Mouse (Mus musculus) T-helper 17 cell (primary cell): ENCODE data around the gene Apba3.

Experiments used
- in situ Hi-C, 2 experiments: fragments of 300-600 bp; cut with MboI, MseI; formaldehyde crosslinking; loops; 1 replicate in 1 of 2; 2 replicates in 1 of 2; pipeline ENCODE4 v1.15.1; 2025; ENCODE audit warnings: high pct_unique_total_duplicates in 2 of 2

Apba3 gene

DNA sequence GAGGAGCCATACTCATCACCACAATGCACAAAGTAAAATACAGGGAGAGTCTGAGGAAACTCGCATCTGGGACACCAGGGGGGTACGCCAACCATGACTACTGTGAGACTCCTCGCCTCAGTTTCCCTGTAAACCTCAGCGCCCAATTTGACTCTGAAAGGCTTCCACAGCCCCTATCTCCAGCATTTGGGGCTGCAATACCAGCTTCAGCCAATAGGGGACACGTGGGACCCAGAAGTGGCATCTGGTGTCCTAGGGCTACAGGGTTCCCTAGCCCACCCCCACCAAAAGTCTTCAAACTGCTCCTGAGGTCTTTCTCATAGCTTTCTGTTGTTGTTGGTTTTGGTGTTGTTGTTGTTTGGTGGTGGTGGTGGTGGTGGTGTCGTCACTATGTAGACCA is 21.8 kb downstream of the Apba3 start:
- in situ Hi-C loops: loop anchor here (5.0 to 10.0 kb wide), 2 partner anchors 34 to 56 kb away; partner anchors contain the start of genes Gipc3 (in 2 of the 2) and Cactin (in 1 of the 2)

DNA sequence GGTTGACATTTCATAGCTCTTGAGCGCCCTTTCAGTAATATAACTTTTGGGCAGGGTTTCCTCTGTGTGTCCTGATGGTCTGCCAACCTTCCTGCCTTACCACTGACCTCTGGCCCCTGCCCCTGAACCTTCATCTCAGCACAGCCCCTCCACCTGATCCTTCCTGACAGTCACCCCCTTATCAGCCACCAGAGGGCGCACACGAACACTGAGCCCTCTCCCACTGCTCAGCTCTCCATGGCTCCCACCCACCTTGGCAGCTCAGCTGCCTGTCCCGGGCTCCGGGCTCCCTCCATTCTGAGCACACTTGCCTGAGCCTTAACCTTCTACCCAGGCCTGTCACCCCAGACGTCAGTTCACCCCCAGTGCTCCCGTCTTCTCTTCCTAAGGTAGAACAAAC is 22.5 kb downstream of the Apba3 start:
- in situ Hi-C loops: loop anchor here (5.0 to 10.0 kb wide), 2 partner anchors 33 to 56 kb away; partner anchors contain the start of genes Gipc3 (in 2 of the 2) and Cactin (in 1 of the 2)

- in situ Hi-C loops: loop anchor here (5.0 to 10.0 kb wide), 3 partner anchors 32 to 257 kb away; partner anchors contain the start of genes Gipc3 (in 2 of the 2), Cactin (in 1 of the 2) and Gna11 (in 1 of the 2)
Observed at GRCm38 (mm10) chr10:81289811-81290210, 23.1 kb downstream of the Apba3 start.

GRCm38 (mm10) chr10:81290698-81291460 is 24.1 kb downstream of the Apba3 start:
- in situ Hi-C loops: loop anchor here in 1 of 2 experiments (5.0 kb wide), 1 partner anchor 256 kb away; the partner anchor contains the start of gene Gna11

GRCm38 (mm10) chr10:81291511-81292104 is 24.8 kb downstream of the Apba3 start, which contains the start of gene Tjp3:
Tjp3 (minus strand) TSS chr10:81291581.
- in situ Hi-C loops: loop anchor here in 1 of 2 experiments (5.0 kb wide), 1 partner anchor 256 kb away; the partner anchor contains the start of gene Gna11

GRCm38 (mm10) chr10:81292554-81293333 is 26.0 kb downstream of the Apba3 start, which contains the start of gene Pip5k1c:
Pip5k1c (plus strand) TSS chr10:81292963.
- in situ Hi-C loops: loop anchor here in 1 of 2 experiments (5.0 kb wide), 1 partner anchor 255 kb away; the partner anchor contains the start of gene Gna11

DNA sequence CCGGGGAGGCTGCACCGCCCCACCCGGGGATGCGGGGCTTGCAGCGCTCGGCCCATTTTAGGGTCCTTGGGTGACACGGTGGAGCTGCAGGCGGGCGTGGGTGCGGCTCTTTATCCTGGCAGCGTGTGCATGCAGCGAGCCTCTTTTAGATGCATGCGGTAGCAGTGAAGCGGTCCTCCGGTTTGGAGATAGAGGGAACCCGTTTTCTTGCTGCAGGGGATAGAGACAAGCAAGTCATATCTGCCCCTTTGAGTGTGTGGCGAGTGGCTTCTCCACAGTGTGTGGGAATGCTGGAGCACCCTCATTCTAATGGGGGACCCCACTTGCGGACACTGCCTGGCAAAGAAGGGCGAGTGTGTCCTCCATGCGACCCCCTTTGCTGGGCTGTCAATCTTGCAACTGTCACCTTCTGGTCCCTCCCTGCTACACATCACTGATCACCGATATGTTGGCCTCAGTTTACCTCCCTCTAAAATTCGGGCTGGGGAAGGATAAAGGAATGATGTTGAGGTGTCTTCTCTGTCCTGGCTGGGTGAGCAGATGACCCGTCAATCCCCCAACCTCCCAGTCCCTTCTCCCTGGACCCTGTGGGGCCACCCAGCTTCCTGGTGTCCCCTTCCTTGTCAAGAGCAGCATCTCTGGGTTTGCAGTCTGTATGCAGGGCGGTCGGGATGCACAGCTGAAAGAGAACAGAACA is 26.7 kb downstream of the Apba3 start:
- in situ Hi-C loops: loop anchor here in 1 of 2 experiments (5.0 kb wide), 1 partner anchor 254 kb away; the partner anchor contains the start of gene Gna11

- in situ Hi-C loops: loop anchor here in 1 of 2 experiments (5.0 kb wide), 1 partner anchor 253 kb away; the partner anchor contains the start of gene Gna11
Observed at GRCm38 (mm10) chr10:81294442-81294841, 27.7 kb downstream of the Apba3 start.

DNA sequence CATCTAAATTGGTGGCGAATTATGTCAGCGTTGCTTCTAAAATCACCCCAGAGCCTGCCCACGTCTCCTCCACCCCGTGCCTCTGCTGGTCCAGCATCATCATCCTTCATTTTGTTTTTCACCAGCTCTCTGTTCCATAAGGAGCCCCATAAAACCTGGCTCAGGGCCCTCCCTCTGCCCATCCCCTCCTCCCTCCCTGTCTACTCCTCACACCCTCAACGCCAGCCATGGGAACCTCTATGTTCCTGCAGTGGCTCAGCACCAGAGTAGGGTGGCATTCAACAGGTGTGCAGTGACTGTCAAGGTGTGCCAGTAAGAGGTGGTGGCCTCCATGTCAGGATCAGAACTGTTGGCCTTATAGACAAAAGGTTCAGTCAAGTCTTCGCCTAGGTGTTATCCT is 28.4 kb downstream of the Apba3 start:
- in situ Hi-C loops: no loop called here

GRCm38 (mm10) chr10:81297246-81297645 is 30.5 kb downstream of the Apba3 start:
- in situ Hi-C loops: no loop called here

DNA sequence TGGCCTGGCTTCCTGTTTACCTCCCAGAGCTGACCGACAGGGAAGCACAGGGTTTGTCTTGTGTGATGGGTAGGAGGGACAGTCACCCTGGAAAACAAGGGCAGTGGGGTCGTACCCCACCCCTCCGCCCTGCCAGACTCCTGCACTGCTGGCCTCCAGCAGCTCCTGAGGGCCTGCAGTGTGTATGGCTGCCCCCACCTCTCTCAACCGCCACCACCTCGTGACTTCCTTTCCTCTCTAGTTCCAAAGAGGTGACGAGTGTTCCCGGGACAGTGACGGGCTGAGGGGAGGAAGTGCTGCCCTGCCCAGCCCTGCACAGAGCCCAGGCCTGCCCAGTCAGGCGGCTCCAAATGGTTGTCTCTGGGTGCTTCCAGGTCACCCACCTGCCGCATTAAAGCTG is 31.1 kb downstream of the Apba3 start:
- in situ Hi-C loops: no loop called here

- in situ Hi-C loops: no loop called here
Observed at GRCm38 (mm10) chr10:81298369-81299100, 31.8 kb downstream of the Apba3 start.

DNA sequence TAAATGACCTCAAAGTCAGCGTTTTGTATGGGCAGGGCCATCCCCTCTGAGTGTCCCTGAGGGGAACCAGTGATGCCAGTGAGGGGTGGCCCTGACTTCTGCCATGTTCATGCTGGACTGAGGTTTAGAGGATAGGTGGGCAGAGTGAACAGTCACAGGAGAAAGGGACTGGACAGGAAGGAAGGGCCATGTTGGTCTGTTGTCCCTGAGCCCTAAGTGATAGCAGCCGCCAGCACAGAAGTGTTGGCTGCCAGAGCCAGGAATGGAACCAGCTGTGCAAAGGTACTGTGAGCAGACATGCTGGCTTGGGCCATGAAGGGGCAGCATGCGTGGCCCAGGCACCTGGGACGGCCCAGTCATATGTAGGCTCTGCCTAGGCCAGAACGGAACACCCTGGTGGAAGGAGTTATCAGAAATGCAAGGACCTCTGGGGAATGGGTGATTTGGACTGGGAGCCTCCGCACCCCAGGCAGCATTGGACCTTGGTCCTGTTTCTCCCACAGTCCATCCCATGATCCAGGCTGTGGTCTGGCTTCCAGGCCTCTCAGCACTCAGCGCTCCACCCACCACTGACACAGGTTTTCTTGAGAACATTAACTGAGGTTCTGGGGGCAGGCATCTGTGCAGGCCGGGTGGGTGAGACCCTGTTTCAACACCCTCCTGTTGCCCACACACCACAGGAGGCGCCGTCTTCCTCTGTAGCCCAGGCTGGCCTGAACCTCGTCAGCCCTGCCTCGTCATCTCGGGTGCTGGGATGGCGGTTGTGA is 33.0 kb downstream of the Apba3 start:
- in situ Hi-C loops: loop anchor here in 1 of 2 experiments (5.0 kb wide), 1 partner anchor 48 kb away; no protein-coding TSS in a partner anchor

GRCm38 (mm10) chr10:81300352-81300907 is 33.7 kb downstream of the Apba3 start:
- in situ Hi-C loops: loop anchor here in 1 of 2 experiments (5.0 kb wide), 1 partner anchor 47 kb away; no protein-coding TSS in a partner anchor

DNA sequence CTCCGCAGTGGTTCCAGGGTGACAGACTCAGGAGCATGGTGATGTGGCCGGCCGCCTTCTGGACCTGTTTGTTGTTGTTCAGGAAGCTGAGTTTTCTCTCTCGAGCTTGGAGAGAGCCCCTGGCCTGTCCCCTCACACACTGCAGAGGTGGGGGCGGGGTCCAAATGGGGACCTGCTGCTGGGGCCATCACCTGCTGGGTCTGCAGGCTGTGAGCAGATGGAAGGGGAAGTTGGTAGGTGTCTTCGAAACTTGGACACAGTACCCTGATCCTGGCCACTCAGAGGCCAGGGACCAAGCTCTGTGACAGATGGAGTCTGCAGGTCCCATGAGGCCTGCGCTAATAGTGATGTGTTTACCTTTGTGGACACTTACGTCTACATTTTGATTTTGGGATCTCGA is 34.6 kb downstream of the Apba3 start:
- in situ Hi-C loops: loop anchor here in 1 of 2 experiments (5.0 kb wide), 1 partner anchor 46 kb away; no protein-coding TSS in a partner anchor

- in situ Hi-C loops: loop anchor here in 1 of 2 experiments (5.0 kb wide), 1 partner anchor 45 kb away; no protein-coding TSS in a partner anchor
Observed at GRCm38 (mm10) chr10:81302288-81302687, 35.5 kb downstream of the Apba3 start.

DNA sequence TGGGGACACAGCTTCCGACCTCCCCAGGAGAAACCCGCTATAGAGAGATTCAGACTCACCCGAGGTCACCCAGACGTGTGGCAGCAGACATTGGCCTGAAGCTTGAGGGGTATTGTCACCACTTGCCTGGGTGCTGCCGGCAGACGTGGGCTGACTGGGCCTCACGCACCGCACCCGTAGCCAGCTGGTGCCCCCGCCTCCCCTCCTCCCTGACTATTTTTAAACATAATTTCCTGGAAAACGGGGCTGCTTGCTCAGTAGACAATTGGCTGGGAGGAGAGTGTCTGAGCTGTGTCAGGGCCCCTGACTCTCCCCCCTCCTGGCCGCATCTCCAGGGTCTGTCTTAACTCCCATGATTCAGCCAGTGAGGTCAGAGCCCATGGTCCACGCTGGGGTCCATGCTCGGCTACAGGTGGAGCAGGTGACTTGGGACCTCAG is 36.0 kb downstream of the Apba3 start:
- in situ Hi-C loops: loop anchor here in 1 of 2 experiments (5.0 kb wide), 1 partner anchor 45 kb away; no protein-coding TSS in a partner anchor

DNA sequence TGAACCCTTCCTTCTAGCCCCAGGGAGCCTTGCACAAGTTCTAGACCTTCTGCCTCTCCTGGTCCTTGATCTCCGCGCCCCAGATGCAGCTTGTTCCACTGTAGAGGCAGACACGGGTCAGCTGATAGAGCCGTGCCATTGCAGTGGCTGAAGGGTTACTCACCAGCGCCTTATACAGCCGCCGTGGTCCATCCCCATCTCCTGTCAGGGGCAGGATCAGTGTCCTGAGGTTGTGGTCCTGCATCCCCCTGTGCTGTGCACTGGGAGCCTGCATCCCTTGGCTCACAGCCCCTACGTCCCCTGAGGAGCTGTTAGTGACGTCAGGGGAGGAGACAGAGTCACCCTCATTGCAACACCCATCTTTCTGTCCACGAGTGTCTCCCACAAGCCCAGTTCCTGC is 36.5 kb downstream of the Apba3 start:
- in situ Hi-C loops: loop anchor here in 1 of 2 experiments (5.0 kb wide), 1 partner anchor 44 kb away; no protein-coding TSS in a partner anchor
